Mouse (Mus musculus) erythroblast, embryonic 14.5 days (primary cell): ENCODE measurements around the gene Hpf1.

Experiments used
- GATA1 ChIP-seq: IDR thresholded peaks from 2 replicates; pipeline ENCODE4 v1.6.1; 2012; ENCODE audit warnings: low read length, inconsistent platforms, mixed read lengths
- TAL1 ChIP-seq: IDR thresholded peaks from 3 replicates; pipeline ENCODE4 v1.6.1; 2012; ENCODE audit warnings: low read length, inconsistent platforms, mixed read lengths

GRCm38 (mm10) chr8:60857559-60857958 lies 32.7 kb upstream of the Hpf1 start:
- TF ChIP-seq TAL1 (no peak), GATA1 (no peak)
